Mouse (Mus musculus) MEL (cell line): Measurements from ENCODE around the gene Prss44. TPM values are rescaled to one million over a fixed set of nuclear protein-coding genes. Genes with fewer than 3 reads are reported as not detected.

Experiments
- DNase-seq: peaks from one replicate; pipeline ENCODE4 v3.0.0; 2011; ENCODE audit warnings: low read depth, low spot score
- H3K27ac ChIP-seq: 2 replicates; pipeline ENCODE4 v1.5.1; 2012; ENCODE audit warnings: low read depth, mild to moderate bottlenecking, control low read depth, low read length, moderate library complexity; ENCODE audit not compliant: control insufficient read depth
- H3K27me3 ChIP-seq, 2 experiments: fragments of 150-350 bp in 1 of 2; sonication (generic) in 1 of 2; 2 replicates each; pipeline ENCODE4 v1.6.1; 2012; ENCODE audit warnings: low read length in 2 of 2, mild to moderate bottlenecking in 2 of 2, improper control_type of control experiment in 1 of 2, moderate library complexity in 1 of 2; ENCODE audit not compliant: insufficient read depth in 2 of 2, control insufficient read depth in 1 of 2
- H3K36me3 ChIP-seq, 2 experiments: 2 replicates each; pipeline ENCODE4 v1.6.1; 2012 to 2014; ENCODE audit warnings: low read length in 2 of 2, improper control_type of control experiment in 1 of 2, inconsistent platforms in 1 of 2, mild to moderate bottlenecking in 1 of 2; ENCODE audit not compliant: insufficient read depth in 2 of 2, control insufficient read depth in 1 of 2
- H3K4me1 ChIP-seq, 2 experiments: fragments of 150-350 bp in 1 of 2; sonication (generic) in 1 of 2; 2 replicates each; pipeline ENCODE4 v1.6.1; 2012; ENCODE audit warnings: low read length in 2 of 2, improper control_type of control experiment in 1 of 2, mild to moderate bottlenecking in 1 of 2; ENCODE audit not compliant: insufficient read depth in 2 of 2, control insufficient read depth in 1 of 2
- H3K4me3 ChIP-seq, 2 experiments: fragments of 150-350 bp in 1 of 2; sonication (generic) in 1 of 2; 2 replicates each; pipeline ENCODE4 v1.5.1; 2012; ENCODE audit warnings: low read depth in 2 of 2, low read length in 2 of 2, mild to moderate bottlenecking in 2 of 2, moderate library complexity in 2 of 2, control low read depth in 1 of 2, improper control_type of control experiment in 1 of 2; ENCODE audit not compliant: control insufficient read depth in 1 of 2, insufficient read depth in 1 of 2
- H3K79me2 ChIP-seq: 2 replicates; pipeline ENCODE4 v1.6.1; 2012; ENCODE audit warnings: mild to moderate bottlenecking, low read length, moderate library complexity; ENCODE audit not compliant: control insufficient read depth, poor library complexity, insufficient read depth
- H3K9ac ChIP-seq: 2 replicates; pipeline ENCODE4 v1.6.1; 2012; ENCODE audit warnings: low read depth, mild to moderate bottlenecking, control low read depth, low read length, moderate library complexity; ENCODE audit not compliant: control insufficient read depth, poor library complexity, severe bottlenecking
- H3K9me3 ChIP-seq: fragments of 150-350 bp; sonication (generic); replicated peaks from 2 replicates; pipeline ENCODE4 v1.6.1; 2012; ENCODE audit warnings: mild to moderate bottlenecking, low read length, improper control_type of control experiment, moderate library complexity; ENCODE audit not compliant: insufficient read depth
- BHLHE40 ChIP-seq: IDR thresholded peaks from 2 replicates; pipeline ENCODE4 v1.6.1; 2012; ENCODE audit warnings: low read depth, mild to moderate bottlenecking, inconsistent platforms, low read length, improper control_type of control experiment, borderline replicate concordance
- CHD2 ChIP-seq: IDR thresholded peaks from 2 replicates; pipeline ENCODE4 v1.6.1; 2011; ENCODE audit warnings: low read length, improper control_type of control experiment
- GABPA ChIP-seq: IDR thresholded peaks from 2 replicates; pipeline ENCODE4 v1.6.1; 2012; ENCODE audit warnings: low read depth, mild to moderate bottlenecking, inconsistent platforms, low read length, improper control_type of control experiment, moderate library complexity
- MAX ChIP-seq: IDR thresholded peaks from 2 replicates; pipeline ENCODE4 v1.6.1; 2011; ENCODE audit warnings: low read length, improper control_type of control experiment
- MAZ ChIP-seq: IDR thresholded peaks from 2 replicates; pipeline ENCODE4 v1.6.1; 2012; ENCODE audit warnings: low read depth, mild to moderate bottlenecking, inconsistent platforms, low read length, improper control_type of control experiment
- MYC ChIP-seq: IDR thresholded peaks from 2 replicates; pipeline ENCODE4 v1.6.1; 2011; ENCODE audit warnings: low read depth, mild to moderate bottlenecking, low read length, improper control_type of control experiment, moderate library complexity
- NELFE ChIP-seq: IDR thresholded peaks from 2 replicates; pipeline ENCODE4 v1.6.1; 2011; ENCODE audit warnings: low read depth, low read length, improper control_type of control experiment
- POLR2AphosphoS5 ChIP-seq: IDR thresholded peaks from 2 replicates; pipeline ENCODE4 v1.6.1; 2012; ENCODE audit warnings: low read depth, borderline replicate concordance, mild to moderate bottlenecking, inconsistent platforms, low read length, moderate library complexity, mixed read lengths
- RCOR1 ChIP-seq: IDR thresholded peaks from 2 replicates; pipeline ENCODE4 v1.6.1; 2012; ENCODE audit warnings: low read depth, mild to moderate bottlenecking, inconsistent platforms, low read length, improper control_type of control experiment
- SIN3A ChIP-seq: IDR thresholded peaks from 2 replicates; pipeline ENCODE4 v1.6.1; 2012; ENCODE audit warnings: low read length, improper control_type of control experiment, inconsistent platforms
- SMC3 ChIP-seq: IDR thresholded peaks from 2 replicates; pipeline ENCODE4 v1.6.1; 2011; ENCODE audit warnings: low read depth, low read length, improper control_type of control experiment
- TAL1 ChIP-seq: IDR thresholded peaks from 2 replicates; pipeline ENCODE4 v1.6.1; 2012; ENCODE audit warnings: mild to moderate bottlenecking, inconsistent platforms, low read length, moderate library complexity, mixed read lengths
- TBP ChIP-seq: IDR thresholded peaks from 2 replicates; pipeline ENCODE4 v1.8.0; 2011; ENCODE audit warnings: low read depth, low read length, improper control_type of control experiment
- TCF12 ChIP-seq: IDR thresholded peaks from 2 replicates; pipeline ENCODE4 v1.6.1; 2014; ENCODE audit warnings: low read depth, mild to moderate bottlenecking, inconsistent platforms, low read length, improper control_type of control experiment, moderate library complexity
- USF1 ChIP-seq: IDR thresholded peaks from 2 replicates; pipeline ENCODE4 v1.6.1; 2014; ENCODE audit warnings: low read depth, mild to moderate bottlenecking, inconsistent platforms, low read length, improper control_type of control experiment, moderate library complexity
- USF2 ChIP-seq, 2 experiments: IDR thresholded peaks; 2 replicates each; pipeline ENCODE4 v1.6.1; 2011 to 2012; ENCODE audit warnings: improper control_type of control experiment in 2 of 2, low read length in 2 of 2, borderline replicate concordance in 1 of 2, inconsistent platforms in 1 of 2, low read depth in 1 of 2, mild to moderate bottlenecking in 1 of 2; ENCODE audit not compliant: insufficient read depth in 1 of 2
- ZC3H11A ChIP-seq: IDR thresholded peaks from 2 replicates; pipeline ENCODE4 v1.6.1; 2012; ENCODE audit warnings: low read depth, mild to moderate bottlenecking, inconsistent platforms, low read length, improper control_type of control experiment
- ZKSCAN1 ChIP-seq: IDR thresholded peaks from 2 replicates; pipeline ENCODE4 v1.6.1; 2012; ENCODE audit warnings: low read depth, mild to moderate bottlenecking, inconsistent platforms, low read length, improper control_type of control experiment, moderate library complexity
- ZMIZ1 ChIP-seq: IDR thresholded peaks from 2 replicates; pipeline ENCODE4 v1.6.1; 2012; ENCODE audit warnings: low read depth, mild to moderate bottlenecking, inconsistent platforms, low read length, improper control_type of control experiment, moderate library complexity
- polyA plus RNA-seq, 2 experiments: library from polyadenylated mRNA; stranded (reverse) in 1 of 2; unstranded in 1 of 2; fragments of >175 nt in 1 of 2; fragments of >200 nt in 1 of 2; gene quantifications; 2 replicates each; pipeline versions ENCODE4 v1.2.1 to v1.2.4; 2012; ENCODE audit warnings: low replicate concordance in 2 of 2, low read depth in 1 of 2; ENCODE audit not compliant: insufficient read length in 2 of 2, insufficient read depth in 1 of 2, missing spikeins in 1 of 2
- total RNA-seq: library from RNA; depleted of rRNA; stranded (reverse); fragments of 300-350 nt; gene quantifications from 2 replicates; pipeline ENCODE4 v1.2.3, GENCODE M21; 2012; rRNA removed

Gene Prss44
- total RNA-seq (not detected in 2 replicates), polyA plus RNA-seq (not detected)

- no peak for DNase-seq
- H3K27me3 ChIP-seq = peaks cover 0 to 2% of the 10 kb centered on the region in 2 experiments; a peak in 1 of 4 replicates
- no peak within 1 kb of the TSS for H3K9ac ChIP-seq
- H3K4me1 ChIP-seq = no peaks in the 10 kb centered on the region
- H3K9me3 ChIP-seq = no peaks in the 10 kb centered on the region
- no peak within 1 kb of the TSS for H3K27ac ChIP-seq
- no peak within 1 kb of the TSS for H3K4me3 ChIP-seq
- H3K36me3 ChIP-seq = no peaks in the 10 kb centered on the region
- no peak for TF ChIP-seq ZKSCAN1
- TF ChIP-seq MAX = no peak
- TF ChIP-seq USF1 = no peak
- no peak for TF ChIP-seq CHD2
- no peak for TF ChIP-seq MYC
- no peak for TF ChIP-seq SMC3
- no peak for TF ChIP-seq ZMIZ1
- no peak for TF ChIP-seq POLR2AphosphoS5
- no peak for TF ChIP-seq RCOR1
- TF ChIP-seq SIN3A = no peak
- TF ChIP-seq ZC3H11A = no peak
- no peaks in the 10 kb centered on the region for H3K79me2 ChIP-seq
Measured at GRCm38 (mm10) chr9:110813789-110814188, at the start of gene Prss44. Gene Prss44 (plus strand): TSS chr9:110813994.

GRCm38 (mm10) chr9:110772336-110772735, 41.5 kb upstream of the Prss44 start:
- Histone ChIP-seq H3K4me1 (no peaks in the 10 kb centered on the region), H3K79me2 (no peaks in the 10 kb centered on the region), H3K9ac (no peak overlapping the region), H3K27ac (no peak overlapping the region), H3K36me3 (no peaks in the 10 kb centered on the region), H3K27me3 (peaks cover 0 to 4% of the 10 kb centered on the region in 2 experiments; a peak in 3 of 4 replicates), H3K9me3 (no peaks in the 10 kb centered on the region), H3K4me3 (no peak overlapping the region)
- DNase-seq = no peak
- TF ChIP-seq MAZ = no peak
- no peak for TF ChIP-seq NELFE
- TF ChIP-seq SMC3 = no peak
- no peak for TF ChIP-seq ZKSCAN1
- TF ChIP-seq TBP = no peak
- no peak for TF ChIP-seq USF2 (IDR thresholded peaks at IDR 0.05; ENCODE audit: borderline replicate concordance in 1 of 2, insufficient read depth in 1 of 2, low read depth in 1 of 2, low read length in 2 of 2)
- TF ChIP-seq USF1 = no peak
- no peak for TF ChIP-seq SIN3A
- TF ChIP-seq POLR2AphosphoS5 = no peak
- no peak for TF ChIP-seq CHD2
- no peak for TF ChIP-seq TCF12
- TF ChIP-seq BHLHE40 = no peak
- TF ChIP-seq GABPA = no peak
- no peak for TF ChIP-seq MYC
- TF ChIP-seq TAL1 = no peak
- TF ChIP-seq, all 39 proteins: peak for 0
